Mouse (Mus musculus) lung, postnatal 36 days (tissue): ENCODE data around the gene Smgc.
"Not testable (repeated sequence)": the region's sequence is repeated elsewhere in the genome, so short reads cannot be mapped to it uniquely, and the experiment has no call there.

Experiments
- DNase-seq: peaks from one replicate; pipeline ENCODE4 v3.0.0; 2022; ENCODE audit warnings: mixed read lengths

The Smgc gene

DNA sequence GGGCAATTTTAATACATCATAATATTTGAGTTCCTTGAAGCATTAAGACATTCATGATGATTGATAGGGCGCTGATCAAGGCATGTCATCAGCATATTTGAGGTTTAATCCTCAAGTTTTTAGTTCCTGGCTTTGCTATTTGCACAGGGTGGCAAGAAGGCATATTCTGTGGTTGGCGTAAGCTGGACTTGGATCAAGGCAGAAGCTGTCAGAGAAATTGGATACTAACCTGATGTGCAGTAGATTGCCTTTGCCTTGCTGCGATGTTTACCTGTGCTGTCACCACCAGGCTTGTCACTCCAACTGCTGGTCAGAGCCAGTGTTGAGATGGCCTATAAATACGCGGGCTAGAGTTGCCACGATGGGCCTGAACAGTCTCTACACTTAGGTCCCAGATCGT is at the start of gene Smgc:
Gene Smgc, plus strand, starts transcription at position 301 of the 400 bp plus-strand sequence.
- no peak for DNase-seq

- DNase-seq: no peak
Measured at GRCm38 (mm10) chr15:91788338-91788737, 49.7 kb upstream of the Smgc start.

DNA sequence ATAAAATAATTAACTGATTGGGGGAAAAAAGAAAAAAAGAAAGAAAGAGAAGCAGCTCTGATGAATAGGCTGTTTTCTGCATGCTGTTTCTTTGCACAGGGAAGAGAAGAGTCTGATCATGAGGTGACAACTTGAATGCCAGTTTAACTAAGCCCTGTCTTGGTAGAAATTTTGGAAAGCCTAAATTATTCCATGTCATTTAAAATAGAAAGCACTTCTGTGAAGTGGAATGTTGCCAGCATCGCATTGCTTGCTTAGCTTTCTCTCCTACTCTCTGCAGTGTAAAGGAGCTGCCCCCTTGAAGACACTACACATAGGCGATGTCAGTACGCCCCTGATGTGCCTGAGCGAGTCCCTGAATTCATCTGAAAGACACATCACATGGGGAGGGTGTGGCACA is 31.6 kb upstream of the Smgc start:
- DNase-seq: no peak

- peak; percentile 27 for DNase-seq
Measured at GRCm38 (mm10) chr15:91835319-91835718, 2.7 kb upstream of the Smgc start.

DNA sequence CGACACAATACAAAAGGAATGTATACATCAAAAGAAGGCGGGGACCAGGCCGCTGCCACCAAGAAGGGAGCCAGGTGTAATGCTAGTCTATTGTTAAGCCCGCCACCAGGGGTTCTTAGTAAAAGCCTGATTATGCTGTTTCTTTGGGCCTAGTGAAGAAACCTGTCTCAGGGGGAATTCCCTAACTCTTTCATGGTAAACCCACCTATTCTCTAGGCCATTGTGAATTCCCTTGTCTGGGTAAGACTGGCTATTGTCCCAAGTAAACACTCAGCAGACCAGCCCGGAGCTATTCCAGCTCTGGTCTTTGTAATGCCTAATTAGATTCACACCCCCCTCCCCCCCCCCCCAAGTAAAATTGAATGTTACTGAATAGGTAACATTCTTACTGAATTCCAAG is 26.1 kb downstream of the Smgc start:
- not testable (repeated sequence) for DNase-seq

DNA sequence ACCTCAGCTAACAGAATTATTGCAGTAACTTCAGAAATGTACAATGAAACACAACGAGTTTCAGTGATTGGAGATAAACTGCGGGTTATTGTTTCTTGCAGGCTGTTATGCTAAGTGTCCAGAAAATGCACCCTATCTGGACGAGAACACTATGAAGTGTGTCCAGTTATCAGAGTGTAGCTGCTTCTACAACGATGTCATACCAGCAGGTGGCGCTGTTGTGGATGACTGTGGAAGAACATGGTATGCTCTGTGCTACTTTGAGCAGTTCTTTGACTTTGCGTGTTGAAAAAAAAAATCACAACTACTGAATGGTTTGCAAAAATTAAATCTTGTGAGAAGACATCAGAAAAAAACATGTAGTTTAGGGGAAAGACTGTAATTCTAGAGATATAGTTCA is 62.2 kb downstream of the Smgc start:
- DNase-seq: peak; percentile 12

DNA sequence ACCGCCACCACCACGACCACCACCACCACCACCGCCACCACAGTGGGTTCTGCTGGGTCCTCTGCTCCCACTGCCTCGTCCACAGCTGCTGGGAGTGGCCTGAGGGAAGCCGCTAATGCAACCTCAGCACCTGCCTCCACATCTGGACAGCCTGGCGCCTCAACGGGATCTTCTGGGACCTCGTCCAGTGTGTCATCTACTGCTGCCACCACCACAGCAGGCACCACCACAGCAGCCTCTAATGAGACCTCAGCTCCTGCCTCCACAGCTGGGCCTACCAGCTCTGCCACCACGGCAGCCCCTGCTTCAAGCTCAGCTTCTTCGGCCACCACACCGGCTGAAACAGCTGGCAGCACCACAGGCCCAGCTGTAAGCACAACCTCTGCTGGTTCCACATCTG is 69.0 kb downstream of the Smgc start:
- peak; percentile 12 for DNase-seq
